Mouse (Mus musculus): ENCODE results near the gene Arel1.

Gene Arel1

DNA sequence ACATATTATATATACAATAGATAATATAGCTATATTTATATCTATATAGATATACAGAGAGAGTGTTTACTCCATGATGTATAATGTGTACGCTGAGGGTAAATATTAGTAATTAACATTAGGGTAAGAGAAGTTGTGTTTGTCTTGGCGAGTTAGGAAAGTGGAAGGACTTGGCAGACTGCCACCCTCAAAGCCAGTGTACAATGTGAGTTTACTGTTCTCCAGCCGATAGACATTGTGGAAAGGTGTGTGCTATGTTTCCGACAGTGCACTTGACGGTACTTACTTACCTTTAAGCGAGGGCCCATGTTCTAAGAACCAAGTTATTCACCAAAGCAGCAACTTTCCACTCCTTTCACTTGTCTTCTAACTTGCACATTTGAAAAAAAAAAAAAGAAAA, 19.9 kb downstream of the Arel1 start:
- in situ Hi-C loops (cut with MboI, MseI), result no loop called here

DNA sequence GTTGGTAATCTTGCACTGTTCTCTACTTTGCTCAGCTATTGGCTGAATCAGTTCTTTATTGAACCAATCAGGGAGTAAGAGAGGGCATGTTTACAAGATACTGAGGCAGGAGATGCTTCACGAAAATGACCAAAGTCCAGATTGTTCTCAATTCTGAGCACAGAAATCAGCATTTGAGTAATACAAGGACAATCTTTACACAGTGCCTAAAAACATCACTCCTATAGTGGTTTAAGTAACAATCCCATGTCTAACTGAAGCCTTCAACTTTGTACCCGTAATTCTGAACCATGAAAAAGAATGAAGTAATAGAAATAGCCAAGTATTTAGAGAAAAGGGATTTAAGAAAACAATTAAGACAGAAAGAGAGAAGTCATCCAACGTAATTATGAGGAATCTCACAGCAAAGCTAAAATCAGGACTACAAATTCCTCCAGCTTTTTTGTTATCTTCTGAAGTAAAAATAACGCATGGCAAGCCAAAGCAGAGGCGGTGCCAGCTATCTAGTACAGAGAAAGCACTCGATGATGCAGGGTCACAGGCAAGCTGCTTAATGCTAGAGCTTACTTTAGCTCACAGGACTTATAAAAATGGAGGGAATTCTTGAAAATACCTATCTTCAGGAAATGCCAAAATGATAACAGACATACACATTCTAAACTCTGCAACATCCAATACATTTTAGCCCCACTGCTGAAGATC, 22.0 kb downstream of the Arel1 start:
- in situ Hi-C loops (cut with MboI, MseI), result no loop called here

DNA sequence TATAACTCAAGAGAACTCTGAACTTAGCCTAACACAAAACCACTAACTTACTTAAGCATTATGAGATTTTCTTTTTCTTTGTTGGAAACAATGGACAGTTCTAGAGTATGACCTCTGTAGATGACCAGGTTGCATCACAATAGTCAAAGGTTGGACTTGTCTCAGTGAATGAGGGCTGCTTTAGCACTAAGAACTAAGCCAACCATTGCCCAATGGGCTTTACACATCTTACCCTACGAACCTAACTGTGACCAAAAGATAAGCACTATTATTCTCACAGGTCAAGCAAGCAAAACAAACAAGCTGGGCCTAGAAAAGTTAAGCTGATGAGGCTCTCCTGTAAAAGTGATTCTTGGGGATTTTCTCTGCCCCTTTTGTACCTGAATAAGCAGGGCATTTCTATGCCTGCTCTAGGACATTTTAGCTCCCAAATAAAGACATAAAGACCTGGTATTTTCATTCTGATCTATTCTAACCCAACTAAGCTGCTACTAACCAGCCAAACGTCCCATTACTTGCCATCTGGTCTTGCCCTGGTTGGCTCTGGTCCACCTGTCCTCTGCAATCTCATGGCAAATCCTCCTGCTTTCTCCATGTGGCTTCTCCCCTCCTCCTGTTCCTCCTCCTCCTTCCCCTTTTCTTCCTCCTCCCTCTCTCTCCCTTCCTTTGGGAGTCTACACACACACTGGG, 22.7 kb downstream of the Arel1 start:
- in situ Hi-C loops (cut with MboI, MseI), result no loop called here

DNA sequence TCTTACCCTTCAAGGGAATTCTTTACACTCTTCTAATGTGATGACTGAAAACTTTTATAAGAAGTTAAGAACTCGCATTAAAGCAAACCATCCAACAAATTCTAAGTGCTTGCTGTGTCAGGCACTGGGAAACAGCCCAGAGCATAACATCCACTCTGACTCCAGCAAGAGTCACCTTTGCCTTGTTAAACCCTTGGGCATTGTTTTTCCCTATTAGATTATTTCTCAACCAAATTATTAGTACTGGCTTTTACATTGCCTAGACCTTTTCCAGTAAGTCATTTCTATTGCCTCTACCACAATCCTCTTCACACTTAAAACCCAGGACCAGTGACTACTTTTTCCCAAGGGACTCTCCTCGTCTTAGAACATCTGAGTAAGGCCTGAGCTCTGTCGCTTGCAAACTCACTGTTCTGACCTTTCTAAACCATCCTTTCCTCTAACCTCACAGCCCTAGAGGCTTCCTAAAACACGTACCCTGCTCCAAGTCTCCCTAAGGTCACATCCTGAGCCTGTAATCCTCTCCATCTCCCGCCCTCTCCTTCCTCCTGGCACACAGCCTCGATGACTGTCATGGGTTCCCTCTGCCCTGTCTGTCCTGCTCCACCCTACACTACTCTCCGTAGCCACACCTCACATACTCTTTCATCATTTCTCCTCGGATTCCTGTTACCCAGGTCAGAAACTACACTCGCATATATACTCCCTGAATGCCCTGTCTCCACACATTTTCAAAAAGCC, 25.7 kb downstream of the Arel1 start:
- in situ Hi-C loops (cut with MboI, MseI), result no loop called here

DNA sequence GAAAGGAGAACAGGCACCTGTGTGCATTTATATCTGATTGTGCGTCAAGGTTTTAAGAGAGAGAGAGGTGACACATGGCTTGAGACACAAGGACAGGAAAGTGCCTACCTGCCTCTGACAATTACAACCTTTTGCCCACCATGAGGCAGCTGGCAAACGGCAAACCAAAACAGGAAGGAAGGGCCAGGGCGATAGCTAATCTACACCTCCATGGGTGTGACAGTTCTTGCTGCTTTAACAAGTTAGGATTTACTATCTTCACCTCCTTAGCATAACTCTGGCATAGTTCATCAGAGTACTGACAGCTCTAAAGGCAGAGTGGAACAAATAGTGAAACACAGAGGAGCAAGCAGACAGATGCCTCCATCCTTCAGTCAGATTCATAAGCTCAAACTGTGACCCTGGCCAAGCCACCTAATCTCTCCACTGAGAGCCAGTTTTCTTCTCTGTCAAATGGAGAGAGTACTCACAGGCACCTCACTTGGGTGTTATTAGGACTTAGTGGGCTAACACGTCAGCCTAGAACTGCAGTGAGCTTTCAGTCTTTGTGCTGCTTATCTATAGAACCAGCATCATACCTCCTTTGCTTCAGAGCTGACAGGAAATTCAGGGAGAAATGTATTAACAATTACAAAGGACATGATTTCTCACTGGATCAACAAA, 26.4 kb downstream of the Arel1 start:
- in situ Hi-C loops (cut with MboI, MseI), result no loop called here

DNA sequence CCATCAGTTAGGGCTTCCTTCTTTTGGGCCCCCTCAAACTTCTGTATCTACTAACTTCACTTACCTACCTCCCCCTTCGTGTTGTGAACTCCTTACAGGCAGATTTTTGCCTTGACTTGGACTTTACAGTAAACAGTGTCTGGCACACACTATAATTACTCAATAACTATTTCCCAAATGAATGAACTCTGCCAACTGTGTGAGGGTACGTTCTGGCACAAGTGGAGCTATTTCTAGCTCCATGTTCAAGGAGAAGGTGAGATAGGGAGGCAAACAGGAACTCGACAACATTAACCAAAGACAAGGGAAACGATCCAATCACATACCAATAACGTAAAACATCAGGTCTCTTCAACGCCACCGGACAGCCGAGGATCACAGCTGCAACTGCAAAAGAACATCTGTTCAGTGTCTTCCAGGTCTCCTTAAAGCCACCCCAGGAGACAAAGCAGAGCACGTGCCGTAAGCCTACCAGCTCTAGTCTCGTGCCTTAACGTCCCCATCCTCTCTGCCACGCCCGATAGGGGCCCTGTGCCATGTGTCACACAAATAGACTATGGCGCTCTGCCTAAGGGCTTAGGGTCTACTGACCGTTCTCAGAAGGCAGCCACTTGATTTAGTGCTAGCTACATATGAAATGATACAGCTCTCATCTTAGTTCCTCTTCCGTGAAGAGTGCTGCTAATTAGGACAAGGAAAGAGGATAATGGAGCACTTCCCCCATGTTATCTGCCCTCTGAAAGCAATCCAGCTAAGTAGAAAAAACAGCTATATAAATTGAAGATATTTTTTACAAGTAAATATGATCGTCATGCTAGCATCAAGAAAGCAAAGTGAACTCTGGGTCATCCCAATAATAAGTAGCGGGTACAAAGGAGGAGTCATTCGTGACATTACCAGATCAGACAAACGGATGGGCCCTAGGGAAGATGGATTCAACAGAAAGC, 27.4 kb downstream of the Arel1 start:
- in situ Hi-C loops (cut with MboI, MseI), result no loop called here

DNA sequence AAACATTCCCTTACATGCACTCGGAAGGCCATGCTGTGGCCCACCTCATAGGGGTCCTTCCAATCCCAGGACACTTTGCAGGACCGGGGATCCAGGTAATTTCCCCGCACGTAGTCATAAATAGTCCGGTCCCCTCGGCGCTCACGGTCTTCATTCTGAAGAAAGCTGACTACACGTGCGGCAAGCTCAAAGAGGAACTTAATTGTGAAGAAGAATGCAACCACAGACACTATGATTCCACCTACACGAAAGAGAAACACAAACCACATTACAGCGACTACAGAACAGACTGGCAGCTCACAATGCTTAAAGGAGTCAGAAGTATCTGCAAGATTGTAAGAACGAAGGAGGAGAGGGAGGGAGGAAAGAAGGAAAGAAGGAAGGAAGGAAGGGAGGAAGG, 29.0 kb downstream of the Arel1 start:
- in situ Hi-C loops (cut with MboI, MseI), result no loop called here

DNA sequence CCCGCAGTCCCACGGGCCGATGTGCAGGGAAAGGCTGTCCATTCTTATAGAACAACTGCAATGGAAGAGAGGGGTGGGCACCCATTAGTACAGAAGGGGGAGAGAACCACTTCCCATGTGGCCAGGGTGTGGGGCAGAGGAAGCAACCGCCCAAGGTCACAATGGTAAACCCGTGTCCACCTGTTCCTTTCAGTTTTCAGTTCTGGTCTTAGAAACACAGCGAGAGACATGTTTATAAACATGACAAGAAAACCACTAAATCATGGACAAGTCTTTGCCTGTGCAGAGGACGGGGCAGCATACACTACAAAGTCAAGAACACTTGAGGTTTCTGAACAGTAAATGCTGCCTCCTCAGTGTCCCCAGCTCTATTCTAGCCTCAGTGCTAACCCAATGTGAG, 30.4 kb downstream of the Arel1 start:
- in situ Hi-C loops (cut with MboI, MseI), result no loop called here

DNA sequence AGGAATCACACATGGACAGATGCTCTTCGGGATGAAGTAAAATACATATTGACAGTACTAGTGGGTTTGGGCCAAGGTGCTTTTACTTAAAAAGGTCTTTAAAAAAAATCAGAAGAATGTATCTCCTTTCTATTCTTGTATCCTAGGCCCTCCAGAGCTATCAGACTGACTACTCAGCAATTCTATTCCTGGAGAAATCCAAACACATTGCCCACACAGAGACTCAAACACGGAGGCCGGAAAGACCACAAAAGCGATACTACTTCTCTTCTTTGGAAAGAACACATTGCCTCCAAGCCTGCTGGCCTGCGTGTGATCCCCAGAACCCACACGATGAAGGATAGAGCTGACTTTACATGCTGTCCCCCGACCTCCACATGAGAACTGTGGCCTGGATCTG, 31.6 kb downstream of the Arel1 start:
- in situ Hi-C loops (cut with MboI, MseI), result no loop called here

DNA sequence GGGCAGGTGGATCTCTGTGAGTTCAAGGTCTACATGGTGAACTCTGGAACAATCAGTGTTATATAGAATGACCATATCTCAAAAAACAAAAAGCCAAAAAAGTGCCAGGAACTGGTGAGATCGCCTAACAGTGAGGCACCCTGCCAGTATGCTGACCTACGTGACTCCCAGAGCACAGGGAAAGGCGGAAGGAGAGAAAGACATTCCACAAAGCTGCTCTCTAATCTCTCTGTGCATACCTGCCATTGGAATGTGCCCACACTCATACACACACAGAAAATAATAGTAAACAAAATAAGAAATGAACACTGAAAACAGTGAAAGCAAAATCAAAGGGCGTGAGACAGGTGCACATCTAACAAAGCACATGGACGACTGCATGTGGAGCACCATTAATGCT, 35.4 kb downstream of the Arel1 start:
- in situ Hi-C loops (cut with MboI, MseI), result no loop called here

DNA sequence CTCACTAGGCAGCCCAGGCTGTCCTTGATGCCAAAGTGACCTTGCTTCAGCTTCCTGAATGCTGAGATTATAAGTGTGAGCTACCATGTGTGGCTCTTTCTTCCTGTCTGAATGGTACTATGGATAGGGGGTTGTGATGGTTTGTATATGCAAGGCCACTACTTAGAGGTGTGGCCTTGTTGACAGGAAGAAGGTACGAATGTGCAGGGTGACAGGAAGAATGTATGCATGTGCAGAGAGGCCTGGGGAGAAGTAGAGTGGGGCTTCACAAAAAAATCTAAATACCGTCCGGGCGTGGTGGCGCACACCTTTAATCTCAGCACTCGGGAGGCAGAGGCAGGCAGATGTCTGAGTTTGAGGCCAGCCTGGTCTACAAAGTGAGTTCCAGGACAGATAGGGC, 38.5 kb downstream of the Arel1 start:
- in situ Hi-C loops (cut with MboI, MseI), result no loop called here

DNA sequence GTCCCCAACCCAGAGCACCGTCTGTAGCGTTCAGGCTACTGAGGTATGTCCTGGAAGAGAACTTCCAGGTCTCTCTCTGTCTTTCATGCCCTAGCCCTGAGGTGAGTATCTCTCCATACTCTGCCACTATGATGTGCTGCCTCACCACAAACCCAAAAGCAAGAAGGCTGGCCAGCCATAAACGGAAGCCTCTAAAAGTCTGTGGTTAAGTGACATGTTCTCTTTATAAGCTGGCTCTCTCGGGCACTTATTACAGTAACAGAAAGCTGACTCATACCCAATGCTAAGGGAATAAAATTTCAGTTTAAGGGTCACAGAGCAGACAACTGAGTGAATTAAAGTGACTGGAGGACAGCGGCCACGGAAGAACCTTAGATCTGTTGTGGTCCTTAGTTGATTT, 44.2 kb downstream of the Arel1 start:
- in situ Hi-C loops (cut with MboI, MseI), result no loop called here

DNA sequence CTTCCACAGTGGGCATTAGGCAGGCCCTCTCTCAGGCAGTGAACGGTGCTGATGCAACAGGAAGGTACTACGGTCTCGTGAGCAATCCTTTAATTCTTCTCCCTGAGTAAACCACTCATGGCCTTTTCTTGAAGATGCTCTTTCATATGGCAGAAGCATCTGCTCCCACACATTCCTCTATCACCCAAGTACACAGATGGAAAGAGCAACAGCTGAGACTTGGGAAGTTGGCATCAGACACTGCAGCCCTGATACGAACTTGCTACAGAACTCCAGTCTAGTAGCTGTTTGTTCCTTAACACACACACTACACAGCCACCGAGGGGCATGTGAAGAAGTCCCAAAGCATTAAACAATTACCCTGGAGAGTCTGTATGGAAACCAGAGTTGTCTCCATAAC, 46.4 kb downstream of the Arel1 start:
- in situ Hi-C loops (cut with MboI, MseI), result no loop called here

DNA sequence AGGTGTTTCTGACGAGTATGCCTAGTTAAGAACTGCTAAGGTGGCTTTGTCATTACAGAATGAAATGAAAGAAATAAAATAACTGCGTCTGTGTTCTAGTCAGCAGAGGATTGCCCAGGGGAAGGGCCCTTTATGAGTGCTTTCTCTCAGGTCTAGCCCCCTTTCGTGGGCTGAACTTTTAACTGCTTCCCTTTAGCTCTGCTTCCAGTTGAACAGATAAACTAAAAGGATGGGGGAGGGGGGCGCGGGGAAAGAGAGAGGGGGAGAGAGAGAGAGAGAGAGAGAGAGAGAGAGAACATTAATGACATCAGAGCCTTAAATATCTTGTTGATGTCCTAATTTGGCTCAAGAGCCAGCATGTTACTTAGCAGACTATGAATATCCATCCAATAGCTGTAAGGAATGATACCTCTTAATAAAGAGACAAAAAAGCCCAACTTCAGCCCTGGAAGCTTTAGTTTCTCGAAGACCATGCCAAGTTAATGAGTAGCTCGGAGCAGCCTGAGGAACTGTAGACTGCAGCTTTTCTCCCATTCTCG, 48.8 kb downstream of the Arel1 start:
- in situ Hi-C loops (cut with MboI, MseI), result no loop called here

DNA sequence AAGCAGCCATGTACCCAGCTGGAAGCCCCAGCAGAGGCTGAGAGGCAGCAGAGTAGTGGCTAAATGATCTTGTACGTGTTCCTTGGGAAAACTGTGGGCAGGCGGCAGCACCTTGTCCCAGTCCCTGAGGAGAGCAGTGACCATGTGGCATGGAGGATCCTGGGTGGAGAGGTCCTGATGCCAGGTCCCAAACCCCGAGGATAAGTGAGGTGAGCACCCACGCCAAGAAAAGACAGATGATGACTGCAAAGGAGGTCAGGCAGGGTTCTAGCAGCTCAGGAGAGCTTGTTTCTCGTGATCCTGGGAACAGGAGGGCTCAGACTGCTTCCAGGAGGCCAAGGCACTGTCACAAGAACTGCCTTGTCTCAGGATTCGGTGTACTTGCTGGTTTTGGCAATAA, 51.9 kb downstream of the Arel1 start:
- in situ Hi-C loops (cut with MboI, MseI), result no loop called here

DNA sequence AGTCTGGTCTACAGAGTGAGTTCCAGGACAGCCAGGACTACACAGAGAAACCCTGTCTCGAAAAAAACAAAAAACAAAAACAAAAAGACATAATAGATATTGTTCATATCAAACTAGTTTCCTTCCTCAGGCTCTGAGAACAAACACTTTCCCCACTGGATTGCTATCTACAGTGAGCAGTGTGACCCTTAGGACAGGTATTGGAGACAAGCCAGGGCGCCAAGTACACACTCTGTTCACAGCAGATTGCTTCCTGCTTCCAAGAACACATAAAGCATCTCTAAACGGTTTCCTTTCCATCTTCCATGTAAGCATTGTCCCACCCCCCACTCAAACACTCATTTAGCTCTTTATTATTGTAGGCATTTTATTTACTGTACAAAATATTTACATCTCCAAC, 52.9 kb downstream of the Arel1 start:
- in situ Hi-C loops (cut with MboI, MseI), result no loop called here

DNA sequence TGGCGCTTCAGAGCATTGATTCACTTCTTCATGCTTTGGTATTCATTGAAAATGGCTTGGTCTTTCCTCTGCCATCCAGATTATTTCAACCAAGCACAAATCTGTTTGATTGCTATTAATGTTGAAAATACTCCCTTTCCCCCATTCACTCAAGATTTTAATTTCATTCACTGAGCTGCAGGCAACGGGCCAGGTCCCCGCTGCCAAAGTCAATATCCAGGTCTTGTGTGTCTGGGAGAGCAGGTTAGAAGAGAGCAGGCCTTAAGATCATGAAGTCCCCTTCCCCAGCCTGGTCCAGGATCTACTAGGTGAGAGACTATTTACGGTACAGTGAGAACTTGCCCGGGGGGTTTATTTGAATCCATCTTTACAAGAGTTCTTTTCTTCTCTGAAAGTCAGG, 55.7 kb downstream of the Arel1 start:
- in situ Hi-C loops (cut with MboI, MseI), result no loop called here

DNA sequence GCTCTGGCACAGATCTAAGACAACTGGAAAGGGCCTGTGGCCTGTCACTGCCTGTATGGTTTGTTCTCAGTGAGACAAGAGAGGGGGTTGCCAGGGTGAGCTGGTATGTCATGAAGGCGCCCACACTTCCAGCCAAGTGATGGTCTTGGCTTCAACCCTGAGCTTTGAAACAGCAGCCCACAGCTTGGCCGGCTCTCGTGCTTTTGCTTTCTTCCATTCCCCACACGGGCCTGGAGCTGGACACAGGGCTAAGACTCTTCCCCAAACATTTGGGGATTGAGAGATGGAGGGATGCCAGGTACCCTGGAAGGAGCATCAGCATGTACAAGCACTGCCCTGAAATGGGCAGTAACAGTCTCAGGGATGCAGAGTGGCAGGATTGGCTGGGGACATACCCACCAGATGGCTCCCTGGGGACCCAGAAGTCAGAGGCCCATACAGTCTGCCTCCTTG, 58.0 kb downstream of the Arel1 start:
- in situ Hi-C loops (cut with MboI, MseI), result no loop called here

DNA sequence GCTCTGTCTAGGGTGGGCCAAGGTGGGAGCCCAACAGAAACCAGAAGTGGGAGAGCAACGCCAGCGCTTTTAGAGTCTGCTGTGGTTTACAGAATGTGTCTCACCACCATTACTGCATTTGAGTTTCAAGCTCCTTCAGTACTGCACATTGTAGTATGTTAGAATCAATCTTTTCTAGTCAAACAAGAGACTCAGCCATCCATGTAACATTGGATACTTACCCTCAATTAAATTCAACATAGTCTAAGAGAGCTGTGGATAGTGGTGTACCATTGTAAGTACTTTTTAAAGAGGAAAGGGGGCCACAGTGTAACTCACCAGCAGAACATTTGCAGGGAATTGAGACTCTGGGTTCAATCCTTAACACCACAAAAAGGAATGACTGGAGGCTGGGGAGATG, 59.1 kb downstream of the Arel1 start:
- in situ Hi-C loops (cut with MboI, MseI), result no loop called here

DNA sequence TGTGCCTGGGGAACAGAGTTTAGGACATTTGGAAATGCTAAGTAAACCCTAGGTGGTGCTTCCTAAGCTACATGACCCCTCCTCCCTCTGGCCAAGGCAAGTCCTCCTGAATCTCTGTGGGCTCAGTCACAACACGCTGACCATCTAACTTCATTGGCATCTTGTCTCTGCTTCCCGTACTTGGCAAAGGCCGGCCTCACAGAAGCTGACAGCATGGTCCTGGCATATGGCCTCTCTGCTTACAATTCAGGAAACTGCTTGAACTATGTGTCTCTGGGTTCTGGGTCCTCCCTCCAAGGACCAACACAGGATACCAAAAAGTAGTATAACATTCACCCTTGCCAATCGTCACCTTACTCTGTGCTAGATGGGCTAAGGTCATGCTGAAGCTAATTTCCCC, 60.6 kb downstream of the Arel1 start:
- in situ Hi-C loops (cut with MboI, MseI), result no loop called here
